Mouse (Mus musculus) T-cell, adult 2 months (primary cell): ENCODE results near the gene Slc12a5.

ENCODE experiments used
- DNase-seq: peaks from one replicate; pipeline ENCODE4 v3.0.0; 2022; ENCODE audit warnings: low spot score

Slc12a5 gene

GRCm38 (mm10) chr2:165033306-165033705 lies 72.7 kb downstream of the Slc12a5 start:
- peak; percentile 52 for DNase-seq

- peak; percentile 97 for DNase-seq
Measured at GRCm38 (mm10) chr2:165034131-165035057, 73.8 kb downstream of the Slc12a5 start, which contains the start of gene Ncoa5. Gene Ncoa5 (minus strand): TSS chr2:165034867.

GRCm38 (mm10) chr2:165035058-165035431 lies 74.4 kb downstream of the Slc12a5 start:
- no peak for DNase-seq

GRCm38 (mm10) chr2:165037415-165037814 lies 76.8 kb downstream of the Slc12a5 start:
- DNase-seq: no peak

GRCm38 (mm10) chr2:165042126-165042525 lies 81.5 kb downstream of the Slc12a5 start:
- DNase-seq: no peak

GRCm38 (mm10) chr2:165043090-165043636 lies 82.6 kb downstream of the Slc12a5 start:
- DNase-seq: peak; percentile 10

GRCm38 (mm10) chr2:165043729-165044128 lies 83.1 kb downstream of the Slc12a5 start:
- DNase-seq: no peak

GRCm38 (mm10) chr2:165049044-165049443 lies 88.4 kb downstream of the Slc12a5 start:
- DNase-seq: no peak
